Mouse (Mus musculus): ENCODE measurements at regions not wholly inside any gene's neighbourhood (a gene's known extent, or its start where the extent isn't known, plus 50 kb on each side); places are given as distances from the start of the nearest gene placed in this dataset.

DNA sequence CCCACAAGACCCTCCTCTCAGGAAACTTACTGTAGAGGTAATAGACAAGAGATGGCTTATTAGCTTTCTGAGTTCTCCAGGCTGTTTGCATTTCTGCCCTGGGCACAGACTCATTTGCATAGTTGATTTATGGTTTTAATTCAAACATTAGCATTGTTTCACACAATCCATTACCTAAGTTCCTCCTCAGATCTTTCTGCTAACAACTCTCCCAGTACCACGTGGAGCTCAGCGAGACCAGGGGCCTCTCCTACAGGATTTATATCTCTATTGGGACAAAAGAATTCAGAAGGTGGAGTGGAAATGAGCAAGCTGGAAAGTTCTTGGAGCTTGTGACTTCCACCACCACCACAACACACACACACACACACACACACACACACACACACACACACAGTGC is 396.8 kb downstream of the Adra2a start:
- no peaks in the 10 kb centered on the region; the same call in 1 of the 2 replicates for H3K4me1 ChIP-seq (ENCODE audit: control insufficient read depth, insufficient read depth, low read length)
- no peak overlapping the region for H3K4me3 ChIP-seq (replicated peaks; ENCODE audit: control insufficient read depth, low read depth, low read length)
- WGBS: 53% methylated on average over 2 of the region's 2 CpGs
- no peak overlapping the region for H3K27ac ChIP-seq (ENCODE audit: control insufficient read depth, insufficient read depth, low read depth, low read length, poor library complexity)
- TF ChIP-seq POLR2A (IDR thresholded peaks at IDR 0.05; ENCODE audit: borderline replicate concordance, control insufficient read depth, low read depth, low read length) (no peak), CTCF (IDR thresholded peaks at IDR 0.05; ENCODE audit: control insufficient read depth, insufficient read depth, low read length) (no peak)

- no peaks in the 10 kb centered on the region for H3K4me1 ChIP-seq (ENCODE audit: control insufficient read depth, insufficient read depth, low read length)
- 47% methylated on average over 2 of the region's 2 CpGs for WGBS
- no peak for TF ChIP-seq CTCF (IDR thresholded peaks at IDR 0.05; ENCODE audit: control insufficient read depth, insufficient read depth, low read length)
- no peak for TF ChIP-seq POLR2A (IDR thresholded peaks at IDR 0.05; ENCODE audit: borderline replicate concordance, control insufficient read depth, low read depth, low read length)
Measured at GRCm38 (mm10) chr19:54460426-54461170, 416.6 kb downstream of the Adra2a start.

GRCm38 (mm10) chr19:54462480-54462879 is 418.5 kb downstream of the Adra2a start:
- Histone ChIP-seq H3K27ac (ENCODE audit: control insufficient read depth, insufficient read depth, low read depth, low read length, poor library complexity) (no peak overlapping the region), H3K4me3 (replicated peaks; ENCODE audit: control insufficient read depth, low read depth, low read length) (no peak overlapping the region), H3K4me1 (ENCODE audit: control insufficient read depth, insufficient read depth, low read length) (no peaks in the 10 kb centered on the region)
- no peak for TF ChIP-seq POLR2A (IDR thresholded peaks at IDR 0.05; ENCODE audit: borderline replicate concordance, control insufficient read depth, low read depth, low read length)
- no peak for TF ChIP-seq CTCF (IDR thresholded peaks at IDR 0.05; ENCODE audit: control insufficient read depth, insufficient read depth, low read length)
- 70% methylated on average over 2 of the region's 2 CpGs for WGBS

More at GRCm38 (mm10) chr19:54460426-54461170, 416.6 kb downstream of the Adra2a start:
- Histone ChIP-seq H3K27ac (ENCODE audit: control insufficient read depth, insufficient read depth, low read depth, low read length, poor library complexity) (no peak overlapping the region), H3K4me3 (replicated peaks; ENCODE audit: control insufficient read depth, low read depth, low read length) (no peak overlapping the region)

- no peak for TF ChIP-seq CTCF (IDR thresholded peaks at IDR 0.05; ENCODE audit: control insufficient read depth, insufficient read depth, low read length)
- no peak for TF ChIP-seq POLR2A (IDR thresholded peaks at IDR 0.05; ENCODE audit: borderline replicate concordance, control insufficient read depth, low read depth, low read length)
- no peaks in the 10 kb centered on the region for H3K4me1 ChIP-seq (ENCODE audit: control insufficient read depth, insufficient read depth, low read length)
- no peak overlapping the region for H3K27ac ChIP-seq (ENCODE audit: control insufficient read depth, insufficient read depth, low read depth, low read length, poor library complexity)
- 82% methylated on average over 5 of the region's 5 CpGs for WGBS
- H3K4me3 ChIP-seq (replicated peaks; ENCODE audit: control insufficient read depth, low read depth, low read length): no peak overlapping the region
Measured at GRCm38 (mm10) chr19:54470034-54470433, 426.1 kb downstream of the Adra2a start.

DNA sequence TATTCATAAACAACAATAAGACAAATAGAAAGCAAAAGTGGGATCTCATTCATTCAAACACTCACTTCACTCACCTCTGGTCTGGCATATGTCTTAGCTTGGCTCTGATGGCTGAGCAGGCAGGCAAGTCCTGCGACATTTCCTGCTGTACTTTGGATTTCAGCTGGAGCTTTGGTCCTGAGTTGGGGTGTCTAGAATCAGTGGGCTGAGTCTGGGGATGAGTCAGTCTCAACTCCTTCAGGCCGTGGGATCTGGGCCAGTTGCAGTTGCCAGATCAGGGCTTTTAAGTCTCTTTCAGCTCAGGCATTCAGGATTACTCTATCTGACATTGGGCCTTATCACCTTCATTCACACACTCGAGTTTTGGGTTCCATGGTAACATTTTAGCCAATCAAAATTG is 454.1 kb downstream of the Adra2a start:
- 49% methylated on average over 3 of the region's 3 CpGs for WGBS
- no peaks in the 10 kb centered on the region for H3K4me1 ChIP-seq (ENCODE audit: control insufficient read depth, insufficient read depth, low read length)
- no peak overlapping the region for H3K27ac ChIP-seq (ENCODE audit: control insufficient read depth, insufficient read depth, low read depth, low read length, poor library complexity)
- no peak overlapping the region for H3K4me3 ChIP-seq (replicated peaks; ENCODE audit: control insufficient read depth, low read depth, low read length)
- TF ChIP-seq CTCF (IDR thresholded peaks at IDR 0.05; ENCODE audit: control insufficient read depth, insufficient read depth, low read length) (no peak), POLR2A (IDR thresholded peaks at IDR 0.05; ENCODE audit: borderline replicate concordance, control insufficient read depth, low read depth, low read length) (no peak)

DNA sequence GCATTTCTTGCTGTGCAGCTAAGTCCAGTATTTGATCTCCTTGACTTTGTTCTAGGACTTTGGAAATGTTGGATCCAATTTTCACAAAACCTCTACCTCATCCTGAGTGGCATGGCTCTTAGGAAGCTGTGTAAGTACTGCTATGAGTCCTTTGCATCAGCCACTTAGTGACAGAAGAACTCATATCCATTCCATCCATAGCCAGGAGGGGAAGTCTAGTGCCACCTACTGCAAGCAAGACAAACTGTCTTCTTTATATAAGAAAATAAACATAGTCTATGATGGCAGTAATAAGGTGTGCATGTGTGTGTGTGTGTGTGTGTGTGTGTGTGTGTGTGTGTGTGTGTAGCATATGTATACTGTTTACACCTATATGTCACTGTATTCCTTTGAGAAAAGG is 489.9 kb downstream of the Adra2a start:
- Histone ChIP-seq H3K4me1 (ENCODE audit: control insufficient read depth, insufficient read depth, low read length) (no peaks in the 10 kb centered on the region), H3K27ac (ENCODE audit: control insufficient read depth, insufficient read depth, low read depth, low read length, poor library complexity) (no peak overlapping the region), H3K4me3 (replicated peaks; ENCODE audit: control insufficient read depth, low read depth, low read length) (no peak overlapping the region)
- TF ChIP-seq POLR2A (IDR thresholded peaks at IDR 0.05; ENCODE audit: borderline replicate concordance, control insufficient read depth, low read depth, low read length) (no peak), CTCF (IDR thresholded peaks at IDR 0.05; ENCODE audit: control insufficient read depth, insufficient read depth, low read length) (no peak)

GRCm38 (mm10) chr19:54555351-54555750 is 511.4 kb downstream of the Adra2a start:
- 82% methylated on average over 3 of the region's 3 CpGs for WGBS
- TF ChIP-seq POLR2A (IDR thresholded peaks at IDR 0.05; ENCODE audit: borderline replicate concordance, control insufficient read depth, low read depth, low read length) (no peak), CTCF (IDR thresholded peaks at IDR 0.05; ENCODE audit: control insufficient read depth, insufficient read depth, low read length) (no peak)
- Histone ChIP-seq H3K27ac (ENCODE audit: control insufficient read depth, insufficient read depth, low read depth, low read length, poor library complexity) (no peak overlapping the region), H3K4me3 (replicated peaks; ENCODE audit: control insufficient read depth, low read depth, low read length) (no peak overlapping the region), H3K4me1 (ENCODE audit: control insufficient read depth, insufficient read depth, low read length) (no peaks in the 10 kb centered on the region)

DNA sequence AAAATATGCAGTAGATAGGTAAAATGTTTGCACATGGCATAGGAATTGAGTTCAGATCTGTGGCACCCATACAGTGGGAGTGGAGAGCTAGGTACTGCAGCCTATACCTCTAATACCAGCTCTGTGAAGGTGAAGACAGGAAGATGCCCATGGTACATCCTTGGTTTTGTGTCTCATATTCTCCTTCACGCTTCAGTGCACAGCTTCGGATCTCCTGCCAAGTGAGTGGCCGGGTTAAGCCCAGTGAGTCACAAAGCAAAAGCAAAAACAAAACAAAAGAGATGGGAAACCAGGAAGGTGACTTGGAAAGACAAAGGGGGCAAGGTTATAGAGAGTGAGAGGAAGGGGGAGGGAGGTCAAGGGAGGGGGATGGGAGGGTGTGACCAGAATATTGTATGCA is 514.0 kb downstream of the Adra2a start:
- TF ChIP-seq POLR2A (IDR thresholded peaks at IDR 0.05; ENCODE audit: borderline replicate concordance, control insufficient read depth, low read depth, low read length): no peak
- TF ChIP-seq CTCF (IDR thresholded peaks at IDR 0.05; ENCODE audit: control insufficient read depth, insufficient read depth, low read length): no peak
- Histone ChIP-seq H3K4me3 (replicated peaks; ENCODE audit: control insufficient read depth, low read depth, low read length) (no peak overlapping the region), H3K4me1 (ENCODE audit: control insufficient read depth, insufficient read depth, low read length) (no peaks in the 10 kb centered on the region), H3K27ac (ENCODE audit: control insufficient read depth, insufficient read depth, low read depth, low read length, poor library complexity) (no peak overlapping the region)
- WGBS: 73% methylated on average over 3 of the region's 3 CpGs

- Histone ChIP-seq H3K27ac (ENCODE audit: control insufficient read depth, insufficient read depth, low read depth, low read length, poor library complexity) (no peak overlapping the region), H3K4me3 (replicated peaks; ENCODE audit: control insufficient read depth, low read depth, low read length) (no peak overlapping the region), H3K4me1 (ENCODE audit: control insufficient read depth, insufficient read depth, low read length) (no peaks in the 10 kb centered on the region)
- 77% methylated on average over 2 of the region's 2 CpGs for WGBS
- TF ChIP-seq CTCF (IDR thresholded peaks at IDR 0.05; ENCODE audit: control insufficient read depth, insufficient read depth, low read length): no peak
- no peak for TF ChIP-seq POLR2A (IDR thresholded peaks at IDR 0.05; ENCODE audit: borderline replicate concordance, control insufficient read depth, low read depth, low read length)
Measured at GRCm38 (mm10) chr19:54583574-54583973, 539.6 kb downstream of the Adra2a start.
